Mouse (Mus musculus): ENCODE data around the gene Spaar. TPM values are rescaled to one million over a fixed set of nuclear protein-coding genes. Genes with fewer than 3 reads are reported as not detected.
A peak's percentile ranks its signal among the peaks of the same experiment; 100 is the strongest.

Spaar gene
- polyA plus RNA-seq, 1 experiment, result 0.02 TPM

- no peak overlapping the region for H3K4me2 ChIP-seq (ENCODE audit: low read depth)
- H3K79me2 ChIP-seq (ENCODE audit: control insufficient read depth, insufficient read depth), result no peaks in the 10 kb centered on the region
- H3K36me3 ChIP-seq (ENCODE audit: control insufficient read depth, insufficient read depth), result no peaks in the 10 kb centered on the region
- no peak overlapping the region for H3K4me3 ChIP-seq
- TF ChIP-seq USF1 (IDR thresholded peaks at IDR 0.05; ENCODE audit: low read depth) (no peak), MYOD1 (IDR thresholded peaks at IDR 0.05; ENCODE audit: control insufficient read depth in 1 of 3, insufficient read length in 2 of 3, low read depth in 2 of 3) (no peak), MYOG (IDR thresholded peaks at IDR 0.05; ENCODE audit: control insufficient read depth in 1 of 3, insufficient read depth in 1 of 3, insufficient read length in 2 of 3, low read depth in 2 of 3) (no peak), MAX (IDR thresholded peaks at IDR 0.05; ENCODE audit: low read depth) (no peak), TCF3 (IDR thresholded peaks at IDR 0.05; ENCODE audit: insufficient read length, low read depth) (no peak), POLR2AphosphoS2 (IDR thresholded peaks at IDR 0.05; ENCODE audit: insufficient read length, low read depth) (no peak), REST (IDR thresholded peaks at IDR 0.05; ENCODE audit: insufficient read depth, insufficient read length) (no peak), SRF (IDR thresholded peaks at IDR 0.05; ENCODE audit: control insufficient read depth, insufficient read length, low read depth) (no peak), E2F4 (IDR thresholded peaks at IDR 0.05; ENCODE audit: insufficient read depth) (no peak), POLR2A (IDR thresholded peaks at IDR 0.05; ENCODE audit: insufficient read length, low read depth) (no peak), CEBPB (IDR thresholded peaks at IDR 0.05; ENCODE audit: insufficient read depth, poor library complexity, severe bottlenecking) (no peak), TCF12 (IDR thresholded peaks at IDR 0.05; ENCODE audit: insufficient read depth, poor library complexity, severe bottlenecking) (no peak)
- H3K27me3 ChIP-seq (ENCODE audit: control insufficient read depth, insufficient read depth, insufficient read length), result no peaks in the 10 kb centered on the region
- H3ac ChIP-seq (ENCODE audit: control insufficient read depth, insufficient read length), result no peak overlapping the region
Observed at GRCm38 (mm10) chr4:43722191-43722590, 7.6 kb upstream of the Spaar start.

- H3K79me2 ChIP-seq (ENCODE audit: control insufficient read depth, insufficient read depth), result no peaks in the 10 kb centered on the region
- TF ChIP-seq POLR2A (IDR thresholded peaks at IDR 0.05; ENCODE audit: insufficient read length, low read depth), result no peak
- no peak for TF ChIP-seq POLR2AphosphoS2 (IDR thresholded peaks at IDR 0.05; ENCODE audit: insufficient read length, low read depth)
Observed at GRCm38 (mm10) chr4:43724764-43725163, 5.1 kb upstream of the Spaar start.

GRCm38 (mm10) chr4:43726228-43726993 is 3.4 kb upstream of the Spaar start:
- H3K79me2 ChIP-seq (ENCODE audit: control insufficient read depth, insufficient read depth), result no peaks in the 10 kb centered on the region
- H3K27me3 ChIP-seq (ENCODE audit: control insufficient read depth, insufficient read depth, insufficient read length), result no peaks in the 10 kb centered on the region
- no peaks in the 10 kb centered on the region for H3K36me3 ChIP-seq (ENCODE audit: control insufficient read depth, insufficient read depth)
- H3K4me3 ChIP-seq, result no peak overlapping the region
- TF ChIP-seq E2F4 (IDR thresholded peaks at IDR 0.05; ENCODE audit: insufficient read depth) (no peak), MAX (IDR thresholded peaks at IDR 0.05; ENCODE audit: low read depth) (no peak), TCF12 (IDR thresholded peaks at IDR 0.05; ENCODE audit: insufficient read depth, poor library complexity, severe bottlenecking) (no peak), USF1 (IDR thresholded peaks at IDR 0.05; ENCODE audit: low read depth) (no peak), MYOG (IDR thresholded peaks at IDR 0.05; ENCODE audit: control insufficient read depth in 1 of 3, insufficient read depth in 1 of 3, insufficient read length in 2 of 3, low read depth in 2 of 3) (no peak), CEBPB (IDR thresholded peaks at IDR 0.05; ENCODE audit: insufficient read depth, poor library complexity, severe bottlenecking) (no peak), SRF (IDR thresholded peaks at IDR 0.05; ENCODE audit: control insufficient read depth, insufficient read length, low read depth) (no peak), POLR2AphosphoS2 (IDR thresholded peaks at IDR 0.05; ENCODE audit: insufficient read length, low read depth) (no peak), MYOD1 (IDR thresholded peaks at IDR 0.05; ENCODE audit: control insufficient read depth in 1 of 3, insufficient read length in 2 of 3, low read depth in 2 of 3) (no peak), TCF3 (IDR thresholded peaks at IDR 0.05; ENCODE audit: insufficient read length, low read depth) (no peak), REST (IDR thresholded peaks at IDR 0.05; ENCODE audit: insufficient read depth, insufficient read length) (no peak), POLR2A (IDR thresholded peaks at IDR 0.05; ENCODE audit: insufficient read length, low read depth) (no peak)
- no peak overlapping the region for H3K4me2 ChIP-seq (ENCODE audit: low read depth)
- no peak overlapping the region for H3ac ChIP-seq (ENCODE audit: control insufficient read depth, insufficient read length)

More at GRCm38 (mm10) chr4:43724764-43725163, 5.1 kb upstream of the Spaar start:
- Histone ChIP-seq H3K36me3 (ENCODE audit: control insufficient read depth, insufficient read depth) (no peaks in the 10 kb centered on the region), H3ac (ENCODE audit: control insufficient read depth, insufficient read length) (no peak overlapping the region), H3K4me3 (no peak overlapping the region), H3K27me3 (ENCODE audit: control insufficient read depth, insufficient read depth, insufficient read length) (no peaks in the 10 kb centered on the region), H3K4me2 (ENCODE audit: low read depth) (no peak overlapping the region)

GRCm38 (mm10) chr4:43726995-43727394 is 2.8 kb upstream of the Spaar start, which contains the start of gene Hrct1:
Hrct1 (plus strand) TSS chr4:43727188.
- Histone ChIP-seq H3K4me3 (no peak within 1 kb of the TSS), H3K27me3 (ENCODE audit: control insufficient read depth, insufficient read depth, insufficient read length) (no peaks in the 10 kb centered on the region), H3K4me2 (ENCODE audit: low read depth) (peak within 1 kb of the TSS; percentile 79), H3K79me2 (ENCODE audit: control insufficient read depth, insufficient read depth) (no peaks in the 10 kb centered on the region), H3ac (ENCODE audit: control insufficient read depth, insufficient read length) (no peak within 1 kb of the TSS), H3K36me3 (ENCODE audit: control insufficient read depth, insufficient read depth) (no peaks in the 10 kb centered on the region)
- no peak for TF ChIP-seq MYOG (IDR thresholded peaks at IDR 0.05; ENCODE audit: control insufficient read depth in 1 of 3, insufficient read depth in 1 of 3, insufficient read length in 2 of 3, low read depth in 2 of 3)
- no peak for TF ChIP-seq MAX (IDR thresholded peaks at IDR 0.05; ENCODE audit: low read depth)
- TF ChIP-seq SRF (IDR thresholded peaks at IDR 0.05; ENCODE audit: control insufficient read depth, insufficient read length, low read depth), result no peak
- TF ChIP-seq CEBPB (IDR thresholded peaks at IDR 0.05; ENCODE audit: insufficient read depth, poor library complexity, severe bottlenecking), result no peak
- no peak for TF ChIP-seq REST (IDR thresholded peaks at IDR 0.05; ENCODE audit: insufficient read depth, insufficient read length)
- no peak for TF ChIP-seq POLR2A (IDR thresholded peaks at IDR 0.05; ENCODE audit: insufficient read length, low read depth)
- no peak for TF ChIP-seq MYOD1 (IDR thresholded peaks at IDR 0.05; ENCODE audit: control insufficient read depth in 1 of 3, insufficient read length in 2 of 3, low read depth in 2 of 3)
- TF ChIP-seq POLR2AphosphoS2 (IDR thresholded peaks at IDR 0.05; ENCODE audit: insufficient read length, low read depth), result no peak
- no peak for TF ChIP-seq E2F4 (IDR thresholded peaks at IDR 0.05; ENCODE audit: insufficient read depth)
- TF ChIP-seq TCF3 (IDR thresholded peaks at IDR 0.05; ENCODE audit: insufficient read length, low read depth), result no peak
- no peak for TF ChIP-seq TCF12 (IDR thresholded peaks at IDR 0.05; ENCODE audit: insufficient read depth, poor library complexity, severe bottlenecking)
- TF ChIP-seq USF1 (IDR thresholded peaks at IDR 0.05; ENCODE audit: low read depth), result no peak

All from myocyte (in vitro differentiated cells).